Mouse (Mus musculus) midbrain, embryonic 10.5 days (tissue): ENCODE measurements around the gene Syne2. TPM values are rescaled to one million over a fixed set of nuclear protein-coding genes. Genes with fewer than 3 reads are reported as not detected.
A peak's percentile ranks its signal among the peaks of the same experiment; 100 is the strongest.

Source experiments
- DNase-seq: peaks from one replicate; pipeline ENCODE4 v3.0.0-alpha.2; 2017; ENCODE audit warnings: low spot score
- H3K27ac ChIP-seq: fragments of 300-500 bp; sonication (generic); replicated peaks from 2 replicates; pipeline ENCODE4 v1.5.1; 2016; ENCODE audit warnings: mild to moderate bottlenecking
- H3K27me3 ChIP-seq: fragments of 300-500 bp; sonication (generic); 2 replicates; pipeline ENCODE4 v1.6.1; 2016; ENCODE audit warnings: low read depth, mild to moderate bottlenecking; ENCODE audit not compliant: poor library complexity, severe bottlenecking
- H3K36me3 ChIP-seq: fragments of 300-500 bp; sonication (generic); 2 replicates; pipeline ENCODE4 v1.6.1; 2016; ENCODE audit warnings: mild to moderate bottlenecking, moderate library complexity
- H3K4me1 ChIP-seq: fragments of 300-500 bp; sonication (generic); 2 replicates; pipeline ENCODE4 v1.6.1; 2016
- H3K4me3 ChIP-seq: fragments of 300-500 bp; sonication (generic); 2 replicates; pipeline ENCODE4 v1.5.1; 2016; ENCODE audit warnings: mild to moderate bottlenecking, moderate library complexity
- H3K9me3 ChIP-seq: fragments of 300-500 bp; sonication (generic); replicated peaks from 2 replicates; pipeline ENCODE4 v1.6.1; 2016; ENCODE audit warnings: mild to moderate bottlenecking
- WGBS: fragments of 180-500 bp; shearing (Covaris S2); methylation state at CpG from one replicate; pipeline ENCODE4 v1.1.7; 2016; 5-methylcytosine and 5-hydroxymethylcytosine counted together
- polyA plus RNA-seq: library from polyadenylated mRNA; unstranded; fragments of >200 nt; fragmentation: Nextera tagmentation; extraction: Ambion mirVana; gene quantifications from 2 replicates; pipeline ENCODE4 v1.2.1, GENCODE M21; 2016

The Syne2 gene
- polyA plus RNA-seq, 1 experiment from 2014 or later, result 93.1 TPM

DNA sequence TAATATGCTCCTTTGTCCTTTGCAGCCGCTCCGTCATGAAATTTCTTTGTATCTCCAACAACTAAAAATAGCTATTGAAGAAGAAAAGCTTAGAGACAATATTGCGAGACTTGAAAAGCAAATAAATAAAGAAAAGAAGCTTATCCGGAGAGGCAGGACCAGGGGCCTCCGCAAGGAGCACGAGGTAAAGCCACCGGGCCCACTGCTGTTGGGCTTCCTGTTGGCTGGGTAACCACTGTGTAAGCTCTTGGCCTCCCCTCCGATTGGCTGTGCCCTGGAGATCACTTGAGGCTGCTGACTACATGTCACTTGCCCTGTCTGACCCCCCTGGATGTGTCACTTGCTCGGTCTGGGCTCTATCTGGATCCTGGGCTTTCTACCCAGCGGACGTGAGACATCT lies 105.0 kb downstream of the Syne2 start:
- DNase-seq, result peak; percentile 36
- Histone ChIP-seq H3K36me3 (peaks cover 96% of the 10 kb centered on the region), H3K4me1 (peaks cover 12% of the 10 kb centered on the region), H3K27ac (peak overlapping the region; percentile 64), H3K4me3 (no peak overlapping the region), H3K27me3 (no peaks in the 10 kb centered on the region), H3K9me3 (no peaks in the 10 kb centered on the region)
- 63% methylated on average over 11 of the region's 11 CpGs for WGBS

- H3K27me3 ChIP-seq, result no peaks in the 10 kb centered on the region
- H3K27ac ChIP-seq, result no peak overlapping the region
- no peak overlapping the region for H3K4me3 ChIP-seq
- DNase-seq, result no peak
- peaks cover 97% of the 10 kb centered on the region for H3K36me3 ChIP-seq
- H3K9me3 ChIP-seq, result no peaks in the 10 kb centered on the region
- peaks cover 12% of the 10 kb centered on the region for H3K4me1 ChIP-seq
- WGBS, result 93% methylated on average over 11 of the region's 11 CpGs
Observed at GRCm38 (mm10) chr12:75924852-75925251, 106.9 kb downstream of the Syne2 start.

DNA sequence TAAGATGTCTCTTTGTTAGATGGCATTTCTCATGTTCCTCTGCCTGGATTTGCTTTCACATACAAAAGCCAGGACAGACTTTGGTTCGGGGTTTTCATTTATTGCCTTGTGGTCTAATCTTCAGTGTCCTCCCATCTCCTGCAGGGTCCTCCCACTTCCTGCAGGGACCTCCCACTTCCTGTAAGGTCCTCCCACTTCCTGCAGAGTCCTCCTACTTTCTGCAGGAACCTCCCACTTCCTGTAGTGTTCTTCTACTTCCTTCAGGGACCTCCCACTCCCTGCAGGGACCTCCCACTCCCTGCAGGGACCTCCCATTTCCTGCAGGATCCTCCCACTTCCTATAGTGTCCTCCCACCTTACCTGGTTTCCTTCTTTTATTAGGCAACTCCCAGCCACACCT lies 109.7 kb downstream of the Syne2 start:
- Histone ChIP-seq H3K36me3 (peaks cover 98% of the 10 kb centered on the region), H3K27me3 (no peaks in the 10 kb centered on the region), H3K9me3 (no peaks in the 10 kb centered on the region), H3K4me3 (no peak overlapping the region), H3K4me1 (peaks cover 7% of the 10 kb centered on the region), H3K27ac (no peak overlapping the region)
- 97% methylated on average over 1 of the region's 1 CpGs for WGBS
- DNase-seq, result no peak

- H3K9me3 ChIP-seq, result no peaks in the 10 kb centered on the region
- H3K27ac ChIP-seq, result no peak overlapping the region
- no peak for DNase-seq
- H3K4me3 ChIP-seq, result no peak overlapping the region
- no peaks in the 10 kb centered on the region for H3K27me3 ChIP-seq
- peaks cover 98% of the 10 kb centered on the region for H3K36me3 ChIP-seq
- 89% methylated on average over 4 of the region's 4 CpGs for WGBS
- H3K4me1 ChIP-seq, result no peaks in the 10 kb centered on the region
Observed at GRCm38 (mm10) chr12:75933561-75933960, 115.6 kb downstream of the Syne2 start.

- Histone ChIP-seq H3K36me3 (peaks cover 97% of the 10 kb centered on the region), H3K27me3 (no peaks in the 10 kb centered on the region), H3K4me1 (no peaks in the 10 kb centered on the region), H3K4me3 (no peak overlapping the region), H3K27ac (no peak overlapping the region), H3K9me3 (no peaks in the 10 kb centered on the region)
- WGBS, result 63% methylated on average over 5 of the region's 5 CpGs
- peak; percentile 20 for DNase-seq
Observed at GRCm38 (mm10) chr12:75951328-75951727, 133.4 kb downstream of the Syne2 start.

DNA sequence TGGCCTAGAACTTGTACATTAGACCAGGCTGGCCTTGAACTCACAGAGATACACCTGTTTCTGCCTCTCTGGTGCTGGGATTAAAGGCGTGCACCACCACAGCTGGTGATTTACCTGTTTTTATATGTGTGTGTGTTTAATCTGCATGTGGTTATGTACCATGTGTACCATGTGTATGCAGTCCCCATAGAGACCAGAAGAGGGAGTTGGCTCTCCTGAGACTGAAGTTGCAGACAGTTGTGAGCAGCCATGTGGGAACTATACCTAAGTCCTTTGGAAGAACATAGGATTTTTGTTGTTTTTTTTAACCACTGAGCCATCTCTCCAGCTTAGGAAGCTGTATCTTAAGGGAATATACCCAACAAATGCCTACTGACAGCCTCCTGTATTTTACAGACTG lies 134.1 kb downstream of the Syne2 start:
- H3K36me3 ChIP-seq, result peaks cover 97% of the 10 kb centered on the region
- no peaks in the 10 kb centered on the region for H3K27me3 ChIP-seq
- no peak overlapping the region for H3K4me3 ChIP-seq
- no peak overlapping the region for H3K27ac ChIP-seq
- no peak for DNase-seq
- no peaks in the 10 kb centered on the region for H3K4me1 ChIP-seq
- H3K9me3 ChIP-seq, result no peaks in the 10 kb centered on the region
- 95% methylated on average over 1 of the region's 1 CpGs for WGBS

DNA sequence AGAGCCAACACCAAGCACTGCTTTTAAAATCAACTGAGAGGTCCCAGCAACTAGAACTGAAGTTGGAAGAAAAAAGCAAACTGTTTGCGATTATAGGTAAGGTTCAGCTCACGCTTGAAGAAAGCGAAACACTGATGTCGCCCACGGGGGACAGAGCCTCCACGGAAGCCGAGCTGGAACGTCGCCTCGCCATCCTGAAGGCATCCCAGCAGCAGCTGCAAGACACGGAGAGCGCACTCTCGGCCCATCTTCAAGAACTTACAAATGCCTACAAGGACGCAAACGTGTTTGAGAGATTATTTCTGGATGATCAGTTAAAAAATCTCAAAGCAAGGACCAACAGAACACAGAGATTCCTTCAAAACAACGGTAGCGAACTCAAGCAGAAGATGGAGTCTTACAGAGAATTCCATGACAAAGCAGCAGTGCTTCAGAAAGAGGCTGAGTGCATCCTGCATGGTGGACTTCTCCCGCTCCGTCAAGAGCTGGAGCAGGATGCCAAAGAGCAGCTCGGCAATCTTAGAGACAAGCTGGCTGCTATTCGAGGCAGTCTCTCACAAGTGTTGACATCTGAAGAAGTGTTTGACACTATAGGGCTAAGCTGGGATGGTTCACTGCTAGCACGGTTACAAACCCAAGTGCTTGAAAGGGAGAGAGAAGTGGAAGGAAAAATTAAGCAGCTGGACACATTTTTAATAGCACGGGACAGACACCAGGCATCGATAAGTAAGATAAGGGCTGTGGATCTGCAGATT lies 148.7 kb downstream of the Syne2 start:
- no peak overlapping the region for H3K4me3 ChIP-seq
- no peak overlapping the region for H3K27ac ChIP-seq
- no peaks in the 10 kb centered on the region for H3K27me3 ChIP-seq
- H3K9me3 ChIP-seq, result no peaks in the 10 kb centered on the region
- 94% methylated on average over 24 of the region's 24 CpGs for WGBS
- H3K36me3 ChIP-seq, result peaks cover 90% of the 10 kb centered on the region
- H3K4me1 ChIP-seq, result no peaks in the 10 kb centered on the region
- no peak for DNase-seq

- no peak for DNase-seq
- Histone ChIP-seq H3K4me1 (peaks cover 16% of the 10 kb centered on the region), H3K27me3 (no peaks in the 10 kb centered on the region), H3K9me3 (no peaks in the 10 kb centered on the region), H3K4me3 (no peak overlapping the region), H3K36me3 (peaks cover 94% of the 10 kb centered on the region), H3K27ac (no peak overlapping the region)
- WGBS, result 96% methylated on average over 5 of the region's 5 CpGs
Observed at GRCm38 (mm10) chr12:75979079-75979478, 161.1 kb downstream of the Syne2 start.

DNA sequence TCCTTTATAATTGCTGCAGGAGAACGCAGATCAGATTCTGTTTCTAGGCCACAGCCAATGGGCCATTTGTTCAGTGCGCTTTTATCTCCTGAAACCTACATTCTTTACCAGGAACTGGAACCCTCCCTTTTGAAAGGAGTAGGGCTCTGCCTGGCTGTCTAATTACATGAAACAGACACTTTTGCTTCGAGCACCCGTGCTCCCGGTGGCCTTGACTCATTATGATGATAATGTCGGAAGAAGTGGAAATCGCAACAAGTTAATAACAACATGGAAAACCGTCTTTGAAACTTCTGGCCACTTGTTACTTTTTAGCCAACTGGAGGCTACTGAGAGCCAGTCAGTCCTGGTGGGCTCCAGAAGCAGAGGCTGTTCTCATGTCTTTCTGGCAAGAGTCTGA lies 165.4 kb downstream of the Syne2 start:
- H3K27me3 ChIP-seq, result no peaks in the 10 kb centered on the region
- H3K4me1 ChIP-seq, result peaks cover 16% of the 10 kb centered on the region
- no peaks in the 10 kb centered on the region for H3K9me3 ChIP-seq
- no peak overlapping the region for H3K27ac ChIP-seq
- 70% methylated on average over 8 of the region's 8 CpGs for WGBS
- no peak for DNase-seq
- peaks cover 90% of the 10 kb centered on the region for H3K36me3 ChIP-seq
- no peak overlapping the region for H3K4me3 ChIP-seq

DNA sequence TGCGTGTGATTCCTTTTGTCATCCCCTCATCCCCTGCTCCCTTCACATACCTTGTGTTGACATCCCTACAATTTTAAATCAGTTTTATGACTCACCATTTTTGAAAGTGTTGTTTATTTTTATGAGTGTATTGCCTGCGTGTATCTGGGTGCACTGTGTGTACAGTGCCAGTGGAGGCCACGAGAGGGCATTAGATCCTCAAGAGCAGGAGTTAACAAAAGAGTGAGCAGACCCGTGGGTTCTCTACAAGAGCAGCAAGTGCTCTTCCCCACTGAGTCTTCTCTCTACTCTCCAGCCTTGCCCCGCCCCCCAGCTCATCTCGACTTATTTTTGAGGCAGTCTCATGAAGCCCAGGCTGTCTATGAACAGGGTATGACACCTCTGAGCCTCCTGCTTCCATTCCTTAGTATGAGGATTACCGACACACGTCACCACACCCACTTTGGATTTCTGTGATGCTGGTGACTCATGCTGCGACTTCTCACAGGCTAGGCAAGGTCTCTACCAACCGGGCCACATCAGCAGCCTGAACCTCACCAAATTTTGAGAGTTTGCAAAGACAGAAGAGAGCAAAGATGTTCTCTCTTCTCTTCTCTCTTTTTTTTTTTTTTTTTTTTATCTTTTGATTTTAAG lies 174.4 kb downstream of the Syne2 start:
- Histone ChIP-seq H3K27ac (no peak overlapping the region), H3K27me3 (no peaks in the 10 kb centered on the region), H3K36me3 (peaks cover 94% of the 10 kb centered on the region), H3K9me3 (no peaks in the 10 kb centered on the region), H3K4me1 (no peaks in the 10 kb centered on the region), H3K4me3 (no peak overlapping the region)
- WGBS, result 82% methylated on average over 10 of the region's 10 CpGs
- DNase-seq, result no peak

DNA sequence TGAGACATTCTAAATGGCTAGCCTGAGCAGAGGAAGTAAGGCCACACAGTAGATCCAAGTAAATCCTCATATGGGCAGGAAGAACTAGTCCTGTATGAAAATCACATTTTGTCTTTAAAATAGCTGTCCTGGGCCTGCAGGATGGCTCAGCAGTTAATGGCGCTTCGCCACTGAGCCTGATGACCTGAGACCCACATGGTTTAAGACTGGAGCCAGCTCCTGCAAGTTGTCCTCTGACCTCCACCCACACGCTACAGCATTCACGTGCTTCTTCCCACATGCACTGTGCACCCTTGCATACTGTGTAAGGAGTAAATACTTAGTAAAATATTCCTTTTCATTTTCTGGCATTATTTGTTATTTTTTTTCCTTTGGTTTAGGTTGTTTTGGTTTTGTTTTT lies 175.0 kb downstream of the Syne2 start:
- Histone ChIP-seq H3K4me3 (no peak overlapping the region), H3K4me1 (no peaks in the 10 kb centered on the region), H3K27ac (no peak overlapping the region), H3K36me3 (peaks cover 94% of the 10 kb centered on the region), H3K27me3 (no peaks in the 10 kb centered on the region), H3K9me3 (no peaks in the 10 kb centered on the region)
- no peak for DNase-seq
- 89% methylated on average over 4 of the region's 4 CpGs for WGBS

DNA sequence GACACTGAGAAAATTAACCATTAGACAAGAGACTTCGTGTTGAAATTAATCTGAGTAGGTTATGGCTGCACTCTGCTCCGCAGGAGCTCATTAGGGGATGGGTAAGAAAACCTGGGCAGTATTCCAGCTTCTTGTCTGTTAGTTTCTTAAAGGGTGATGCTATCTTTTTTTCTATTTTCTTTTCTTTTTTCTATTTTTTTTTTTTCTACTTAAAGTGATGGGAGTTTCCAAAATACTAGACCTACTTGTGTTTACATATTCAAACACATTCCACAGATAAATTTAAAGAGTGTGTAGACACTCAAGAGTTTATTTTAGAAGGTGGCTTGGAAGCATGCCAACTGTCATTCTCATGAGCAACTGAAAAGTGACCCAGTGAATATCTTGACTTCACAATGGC lies 177.2 kb downstream of the Syne2 start:
- Histone ChIP-seq H3K9me3 (no peaks in the 10 kb centered on the region), H3K27me3 (no peaks in the 10 kb centered on the region), H3K36me3 (peaks cover 92% of the 10 kb centered on the region), H3K4me1 (no peaks in the 10 kb centered on the region), H3K4me3 (no peak overlapping the region), H3K27ac (no peak overlapping the region)
- DNase-seq, result no peak
- WGBS, result 87% methylated on average over 2 of the region's 2 CpGs

- H3K4me1 ChIP-seq, result no peaks in the 10 kb centered on the region
- H3K27ac ChIP-seq, result no peak overlapping the region
- H3K9me3 ChIP-seq, result no peaks in the 10 kb centered on the region
- H3K36me3 ChIP-seq, result peaks cover 92% of the 10 kb centered on the region
- H3K27me3 ChIP-seq, result no peaks in the 10 kb centered on the region
- 93% methylated on average over 5 of the region's 5 CpGs for WGBS
- DNase-seq, result no peak
- no peak overlapping the region for H3K4me3 ChIP-seq
Observed at GRCm38 (mm10) chr12:75997547-75997946, 179.6 kb downstream of the Syne2 start.
